8 mouse cellular contexts compared by ENCODE assay signal in the genomic region with DNA sequence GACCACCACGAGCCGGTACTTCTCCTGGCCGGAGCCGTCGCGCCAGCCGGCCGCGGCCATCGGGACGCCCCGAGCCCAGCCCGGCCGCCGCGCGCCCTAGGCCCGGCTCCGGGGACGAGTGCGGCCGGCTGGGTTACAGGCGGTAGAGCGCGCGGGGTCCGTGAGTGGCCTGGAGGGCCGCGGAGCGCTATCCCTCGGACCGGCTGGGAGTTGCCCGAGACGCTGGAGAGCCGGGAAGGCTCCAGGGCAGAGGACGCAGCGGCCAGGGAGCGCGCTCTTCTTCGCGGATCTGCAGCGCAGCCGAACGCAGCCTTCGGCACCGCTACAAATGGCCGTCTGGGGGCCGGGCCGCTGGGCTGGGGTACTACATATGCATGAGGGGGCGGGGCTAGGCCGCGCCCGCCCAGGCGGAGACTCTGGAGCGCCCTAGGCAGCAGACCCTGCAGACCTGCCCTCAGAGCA. TPM values are rescaled to one million over a fixed set of nuclear protein-coding genes. Genes with fewer than 3 reads are reported as not detected.
DNase-seq lines count a peak whose midpoint lies in the region; ATAC-seq and TF ChIP-seq lines count a peak whose summit lies in the region.

A gene (minus strand): TSS at position 338 of the 462 bp plus-strand sequence.

- WGBS in forebrain, embryonic 13.5 days = under 1% methylated on average over 55 of the region's 55 CpGs
- 0% methylated on average over 53 of the region's 55 CpGs for WGBS in heart, postnatal 0 days
- WGBS in liver, embryonic 14.5 days (ENCODE audit: insufficient replicate concordance) = under 1% methylated on average over 55 of the region's 55 CpGs
- under 1% methylated on average over 55 of the region's 55 CpGs for WGBS in neural tube, embryonic 12.5 days
- 1% methylated on average over 38 of the region's 55 CpGs for WGBS in stomach, postnatal 0 days

- H3K4me3 ChIP-seq in forebrain, embryonic 13.5 days = peak within 1 kb of the TSS; percentile 79
- peak within 1 kb of the TSS; percentile 90 for H3K4me3 ChIP-seq in heart, postnatal 0 days (ENCODE audit: low read depth, low read length)
- H3K4me3 ChIP-seq in liver, embryonic 14.5 days (ENCODE audit: insufficient read depth in 1 of 2, low read depth in 2 of 2, low read length in 2 of 2) = peak within 1 kb of the TSS; percentile 47 to 65
- peak within 1 kb of the TSS; percentile 80 for H3K4me3 ChIP-seq in neural tube, embryonic 12.5 days
- peak within 1 kb of the TSS; percentile 86 for H3K4me3 ChIP-seq in stomach, postnatal 0 days (ENCODE audit: low read depth, low read length)

- no peaks in the 10 kb centered on the region for H3K36me3 ChIP-seq in forebrain, embryonic 13.5 days (ENCODE audit: poor library complexity, severe bottlenecking)
- H3K36me3 ChIP-seq in heart, postnatal 0 days (replicated peaks; ENCODE audit: control insufficient read depth, insufficient read depth, low read length) = no peaks in the 10 kb centered on the region; the same call in 1 of the 2 replicates
- no peaks in the 10 kb centered on the region for H3K36me3 ChIP-seq in liver, embryonic 14.5 days (replicated peaks; ENCODE audit: control insufficient read depth, insufficient read depth, low read depth)
- no peaks in the 10 kb centered on the region for H3K36me3 ChIP-seq in neural tube, embryonic 12.5 days
- no peaks in the 10 kb centered on the region for H3K36me3 ChIP-seq in stomach, postnatal 0 days (ENCODE audit: control insufficient read depth, insufficient read depth, low read length)

- peak; percentile 89 to 91 for DNase-seq in B cell, adult 2 months
- peak; percentile 64 for DNase-seq in brain, embryonic 18.5 days (ENCODE audit: low read depth, low spot score)
- DNase-seq in heart, postnatal 0 days (ENCODE audit: low spot score) = peak; percentile 90
- DNase-seq in kidney, postnatal 36 days = peak; percentile 90 to 95
- peak in 1 of 3 experiments; percentile 35 for DNase-seq in liver, embryonic 14.5 days (ENCODE audit: low read depth in 3 of 3, low spot score in 3 of 3)
- peak; percentile 88 for DNase-seq in stomach, postnatal 0 days (ENCODE audit: low spot score)

- peak within 1 kb of the TSS; percentile 80 for H3K4me2 ChIP-seq in forebrain, embryonic 13.5 days
- peak within 1 kb of the TSS; percentile 89 for H3K4me2 ChIP-seq in heart, postnatal 0 days (ENCODE audit: low read depth, low read length)
- H3K4me2 ChIP-seq in liver, embryonic 14.5 days (ENCODE audit: low read depth) = peak within 1 kb of the TSS; percentile 56
- peak within 1 kb of the TSS; percentile 91 for H3K4me2 ChIP-seq in neural tube, embryonic 12.5 days (replicated peaks)
- peak within 1 kb of the TSS; percentile 86 for H3K4me2 ChIP-seq in stomach, postnatal 0 days (replicated peaks; ENCODE audit: low read depth)

- ATAC-seq in forebrain, embryonic 13.5 days = peak; percentile 99
- peak; percentile 94 for ATAC-seq in heart, postnatal 0 days (ENCODE audit: insufficient read depth, low read depth)
- peak; percentile 80 for ATAC-seq in liver, embryonic 14.5 days (ENCODE audit: insufficient read depth)
- ATAC-seq in neural tube, embryonic 12.5 days (ENCODE audit: low FRiP score, low read depth) = peak; percentile 99
- ATAC-seq in stomach, postnatal 0 days (ENCODE audit: low FRiP score, low TSS enrichment) = peak; percentile 95

- H3K9ac ChIP-seq in forebrain, embryonic 13.5 days = peak within 1 kb of the TSS; percentile 82
- peak within 1 kb of the TSS; percentile 94 for H3K9ac ChIP-seq in heart, postnatal 0 days (replicated peaks; ENCODE audit: low read depth, low read length)
- peak within 1 kb of the TSS; percentile 32 for H3K9ac ChIP-seq in liver, embryonic 14.5 days (replicated peaks)
- peak within 1 kb of the TSS; percentile 75 for H3K9ac ChIP-seq in neural tube, embryonic 12.5 days
- H3K9ac ChIP-seq in stomach, postnatal 0 days (ENCODE audit: low read length) = peak within 1 kb of the TSS; percentile 90

- no peak for TF ChIP-seq EP300 in heart, postnatal 0 days (IDR thresholded peaks at IDR 0.05; ENCODE audit: low read depth)
- TF ChIP-seq EP300 in liver, embryonic 14.5 days (IDR thresholded peaks at IDR 0.05; ENCODE audit: low read depth) = no peak
- no peak for TF ChIP-seq EP300 in stomach, postnatal 0 days (optimal IDR thresholded peaks at IDR 0.05)

- peak within 1 kb of the TSS; percentile 90 for H3K27ac ChIP-seq in forebrain, embryonic 13.5 days
- peak within 1 kb of the TSS; percentile 96 for H3K27ac ChIP-seq in heart, postnatal 0 days (ENCODE audit: low read depth)
- no peak within 1 kb of the TSS for H3K27ac ChIP-seq in liver, embryonic 14.5 days
- H3K27ac ChIP-seq in neural tube, embryonic 12.5 days = peak within 1 kb of the TSS; percentile 84
- peak within 1 kb of the TSS; percentile 94 for H3K27ac ChIP-seq in stomach, postnatal 0 days (replicated peaks)

- H3K9me3 ChIP-seq in forebrain, embryonic 13.5 days (replicated peaks) = no peaks in the 10 kb centered on the region
- H3K9me3 ChIP-seq in heart, postnatal 0 days (replicated peaks; ENCODE audit: control insufficient read depth, low read length) = no peaks in the 10 kb centered on the region
- H3K9me3 ChIP-seq in liver, embryonic 14.5 days (ENCODE audit: control insufficient read depth, low read length) = no peaks in the 10 kb centered on the region
- no peaks in the 10 kb centered on the region for H3K9me3 ChIP-seq in neural tube, embryonic 12.5 days
- H3K9me3 ChIP-seq in stomach, postnatal 0 days (ENCODE audit: control insufficient read depth, low read length) = no peaks in the 10 kb centered on the region

- TF ChIP-seq CTCF in heart, postnatal 0 days (IDR thresholded peaks at IDR 0.05; ENCODE audit: low read depth) = no peak
- TF ChIP-seq CTCF in liver, embryonic 14.5 days (IDR thresholded peaks at IDR 0.05; ENCODE audit: low read depth) = no peak
- TF ChIP-seq CTCF in stomach, postnatal 0 days (IDR thresholded peaks at IDR 0.05; ENCODE audit: low read depth) = peak; percentile 36; the same call in 1 of the 2 replicates

- H3K27me3 ChIP-seq in forebrain, embryonic 13.5 days = no peaks in the 10 kb centered on the region
- no peaks in the 10 kb centered on the region for H3K27me3 ChIP-seq in heart, postnatal 0 days (ENCODE audit: control insufficient read depth, insufficient read depth, low read length)
- peaks cover 31% of the 10 kb centered on the region for H3K27me3 ChIP-seq in liver, embryonic 14.5 days (ENCODE audit: control insufficient read depth, insufficient read depth, low read length)
- H3K27me3 ChIP-seq in neural tube, embryonic 12.5 days (replicated peaks) = no peaks in the 10 kb centered on the region
- no peaks in the 10 kb centered on the region for H3K27me3 ChIP-seq in stomach, postnatal 0 days (ENCODE audit: control insufficient read depth, insufficient read depth, low read length)

- peaks cover 24% of the 10 kb centered on the region for H3K4me1 ChIP-seq in forebrain, embryonic 13.5 days
- H3K4me1 ChIP-seq in heart, postnatal 0 days (ENCODE audit: control insufficient read depth, insufficient read depth) = peaks cover 21% of the 10 kb centered on the region; the same call in 1 of the 2 replicates
- H3K4me1 ChIP-seq in liver, embryonic 14.5 days (replicated peaks; ENCODE audit: control insufficient read depth in 2 of 2, insufficient read depth in 2 of 2, low read length in 1 of 2) = no peaks in the 10 kb centered on the region; a peak in 2 of 4 replicates
- H3K4me1 ChIP-seq in neural tube, embryonic 12.5 days = 0 out of 2 replicates have a peak, but pooled peaks cover 14% of the 10 kb centered on the region
- no peaks in the 10 kb centered on the region for H3K4me1 ChIP-seq in stomach, postnatal 0 days (replicated peaks; ENCODE audit: control insufficient read depth, insufficient read depth)

RNA-seq across cellular contexts. Expression of the gene that starts here (rescaled TPM):
- polyA plus RNA-seq in forebrain, embryonic 13.5 days (2015; fragmentation: Nextera tagmentation; extraction: Ambion mirVana) = 18.9 and 20.3 TPM in 2 replicates
- total RNA-seq in heart, postnatal 0 days (2014; rRNA removed; ENCODE audit: low replicate concordance) = 72.8 and 137 TPM in 2 replicates
- 37.4 and 39.4 TPM in 2 replicates for polyA plus RNA-seq in heart, postnatal 0 days (2015; fragmentation: Nextera tagmentation; extraction: Ambion mirVana)
- polyA plus RNA-seq in liver, embryonic 14.5 days (2012; rRNA removed) = 4.5 and 5.3 TPM in 2 replicates
- polyA plus RNA-seq in liver, embryonic 14.5 days (2014; fragmentation: Nextera tagmentation; extraction: Ambion mirVana) = 7.9 and 8.2 TPM in 2 replicates
- polyA plus RNA-seq in neural tube, embryonic 12.5 days (2016; fragmentation: Nextera tagmentation; extraction: Ambion mirVana) = 20.6 and 20.7 TPM in 2 replicates
- 26.2 and 26.4 TPM in 2 replicates for polyA plus RNA-seq in stomach, postnatal 0 days (2015; fragmentation: Nextera tagmentation; extraction: Ambion mirVana)

Comparison
In these comparisons a context has a peak if more than half of its experiments do, and no peak if none do; other contexts are left out.
1. H3K9ac ChIP-seq: peak in every context shown above with its lines; median percentile 94 in heart, postnatal 0 days; 90 in stomach, postnatal 0 days; 82 in forebrain, embryonic 13.5 days; 75 in neural tube, embryonic 12.5 days; 32 in liver, embryonic 14.5 days.